Mouse (Mus musculus) liver, adult 2 months (tissue): Measurements from ENCODE around the gene Mettl7b. TPM values are rescaled to one million over a fixed set of nuclear protein-coding genes. Genes with fewer than 3 reads are reported as not detected.

Experiments used
- DNase-seq: peaks from one replicate; pipeline ENCODE4 v3.0.0-alpha.2; 2011; ENCODE audit warnings: low read depth, low spot score; ENCODE audit errors: extremely low read depth
- H3K27ac ChIP-seq: fragments of 200-500 bp; replicated peaks from 2 replicates; pipeline ENCODE4 v1.5.1; 2012; ENCODE audit warnings: low read depth, mild to moderate bottlenecking, control low read depth, inconsistent platforms, low read length; ENCODE audit not compliant: insufficient read depth
- H3K27me3 ChIP-seq: fragments of 200-500 bp; 2 replicates; pipeline ENCODE4 v1.6.1; 2012; ENCODE audit warnings: mild to moderate bottlenecking, moderate library complexity, low read length, inconsistent platforms; ENCODE audit not compliant: control insufficient read depth, insufficient read depth
- H3K36me3 ChIP-seq: fragments of 200-500 bp; 2 replicates; pipeline ENCODE4 v1.6.1; 2012; ENCODE audit warnings: low read length, inconsistent platforms; ENCODE audit not compliant: control insufficient read depth, insufficient read depth
- H3K4me1 ChIP-seq: fragments of 200-500 bp; 2 replicates; pipeline ENCODE4 v1.6.1; 2011; ENCODE audit warnings: low read length; ENCODE audit not compliant: control insufficient read depth, insufficient read depth
- H3K4me3 ChIP-seq: fragments of 200-500 bp; 2 replicates; pipeline ENCODE4 v1.5.1; 2011; ENCODE audit warnings: low read depth, mild to moderate bottlenecking, control low read depth, low read length, moderate library complexity; ENCODE audit not compliant: insufficient read depth
- H3K79me2 ChIP-seq: fragments of 200-500 bp; 2 replicates; pipeline ENCODE4 v1.6.1; 2012; ENCODE audit warnings: inconsistent platforms, mild to moderate bottlenecking, low read length, moderate library complexity; ENCODE audit not compliant: control insufficient read depth, insufficient read depth
- H3K9ac ChIP-seq: fragments of 200-500 bp; 2 replicates; pipeline ENCODE4 v1.6.1; 2012; ENCODE audit warnings: low read depth, mild to moderate bottlenecking, control low read depth, inconsistent platforms, low read length
- CTCF ChIP-seq: fragments of 200-500 bp; IDR thresholded peaks from 2 replicates; pipeline ENCODE4 v1.5.1; 2011; ENCODE audit warnings: low read depth, low read length, control low read depth
- POLR2A ChIP-seq: fragments of 200-500 bp; IDR thresholded peaks from 2 replicates; pipeline ENCODE4 v1.6.1; 2011; ENCODE audit warnings: low read length, control low read depth; ENCODE audit not compliant: insufficient read depth; ENCODE audit errors: extremely low read depth
- WGBS: fragments of 180-500 bp; shearing (Covaris S2); methylation state at CpG from one replicate; pipeline ENCODE4 v1.1.7; 2018; 5-methylcytosine and 5-hydroxymethylcytosine counted together
- polyA plus RNA-seq: library from polyadenylated mRNA; depleted of rRNA; stranded (reverse); fragments of >200 nt; gene quantifications from 2 replicates; pipeline ENCODE4 v1.2.3, GENCODE M21; 2012
- total RNA-seq: library from RNA; depleted of rRNA; stranded (reverse); fragments of >200 nt; gene quantifications from 2 replicates; pipeline ENCODE4 v1.2.3, GENCODE M21; 2014

Gene Mettl7b
- total and polyA plus RNA-seq, 2 experiments: 639 to 780 TPM

DNA sequence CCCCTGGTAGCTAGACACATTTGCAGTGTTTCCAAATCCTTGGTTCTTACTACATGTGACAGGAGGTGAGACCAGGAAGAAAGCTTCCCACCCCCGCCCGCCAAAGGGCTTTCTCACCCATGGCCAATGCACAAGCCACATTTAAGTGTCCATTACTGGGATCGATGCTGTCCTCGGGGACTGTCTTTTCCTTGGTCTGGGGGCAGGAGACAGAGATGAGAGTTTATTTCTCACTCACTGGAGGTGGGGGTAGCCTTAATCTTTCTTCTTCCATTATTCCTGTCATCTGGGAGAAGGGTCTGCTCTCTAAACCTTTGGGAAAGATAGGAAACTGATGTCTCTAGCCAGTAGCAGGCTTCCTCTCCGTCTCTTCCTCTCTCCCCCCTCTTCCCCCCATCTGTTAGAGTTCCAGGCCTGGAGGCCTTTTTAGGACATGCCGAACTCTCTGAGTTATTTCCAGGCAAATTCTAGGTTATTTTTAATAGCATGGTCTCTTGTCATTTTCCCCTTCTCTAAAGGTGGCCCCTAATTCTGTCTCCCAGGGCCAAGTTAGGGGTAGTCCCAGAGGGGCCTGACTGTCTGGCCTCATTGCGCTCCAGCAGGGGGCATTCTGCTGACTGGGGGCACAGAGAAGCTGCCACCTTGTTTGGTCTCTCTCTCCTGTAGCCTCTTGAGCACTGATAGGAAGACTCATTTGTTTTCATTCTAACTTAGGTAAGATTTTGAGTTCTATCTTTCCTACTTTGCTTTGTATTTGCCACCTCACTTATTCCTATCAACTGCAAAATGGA, 25.6 kb downstream of the Mettl7b start:
- no peak for DNase-seq
- WGBS: 85% methylated on average over 7 of the region's 7 CpGs
- TF ChIP-seq CTCF (no peak), POLR2A (no peak)
- no peak overlapping the region for H3K9ac ChIP-seq
- H3K27me3 ChIP-seq: no peaks in the 10 kb centered on the region
- H3K4me1 ChIP-seq: peaks cover 11% of the 10 kb centered on the region
- H3K4me3 ChIP-seq: no peak overlapping the region
- H3K27ac ChIP-seq: no peak overlapping the region
- H3K79me2 ChIP-seq: no peaks in the 10 kb centered on the region
- no peaks in the 10 kb centered on the region for H3K36me3 ChIP-seq

DNA sequence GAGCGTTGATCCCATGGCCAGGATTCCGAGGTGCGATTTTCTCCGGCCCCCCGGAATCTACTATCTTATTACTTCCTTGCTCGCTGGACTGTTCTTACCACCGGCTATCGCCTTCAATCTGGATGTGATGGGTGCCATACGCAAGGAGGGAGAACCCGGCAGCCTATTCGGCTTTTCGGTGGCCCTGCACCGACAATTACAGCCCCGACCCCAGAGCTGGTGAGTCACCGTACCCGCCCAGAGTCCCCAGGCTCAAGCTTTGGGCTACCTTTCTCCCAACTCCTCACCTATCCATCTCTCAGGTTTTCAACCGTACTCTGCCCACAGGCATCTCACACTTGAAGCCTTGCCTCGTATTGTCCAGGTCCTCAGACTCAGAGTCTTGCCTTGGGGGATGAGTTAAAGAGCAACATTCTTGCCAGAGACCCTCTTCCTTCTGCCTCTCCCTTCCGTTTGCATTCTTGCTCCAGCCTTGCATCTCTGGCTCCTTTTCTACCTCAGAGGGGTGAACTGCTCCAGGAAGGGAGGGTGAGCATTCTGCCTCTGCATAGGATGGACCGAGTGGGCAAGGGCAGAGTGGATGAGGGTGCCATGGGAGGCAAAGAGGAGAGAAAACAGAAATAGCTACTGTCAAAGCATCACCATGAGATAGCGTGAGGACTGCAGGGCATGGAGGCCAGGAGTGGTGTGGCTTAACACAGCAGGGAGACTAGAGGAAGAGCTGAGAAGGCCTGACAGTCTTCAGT, 26.6 kb downstream of the Mettl7b start:
- Histone ChIP-seq H3K79me2 (no peaks in the 10 kb centered on the region), H3K27me3 (no peaks in the 10 kb centered on the region), H3K4me3 (peak overlapping the region; percentile 61), H3K27ac (no peak overlapping the region), H3K9ac (peak overlapping the region; percentile 61), H3K36me3 (no peaks in the 10 kb centered on the region), H3K4me1 (peaks cover 11% of the 10 kb centered on the region)
- no peak for DNase-seq
- no peak for TF ChIP-seq CTCF
- TF ChIP-seq POLR2A: no peak
- 11% methylated on average over 21 of the region's 21 CpGs for WGBS

GRCm38 (mm10) chr10:128933574-128933973, 27.2 kb downstream of the Mettl7b start, which contains the start of gene Itga7:
Gene Itga7 (plus strand): TSS chr10:128933818.
- 0 out of 2 replicates have a peak, but pooled peaks have one; percentile 30 for TF ChIP-seq POLR2A
- TF ChIP-seq CTCF: no peak
- peak; percentile 42 for DNase-seq
- peak within 1 kb of the TSS; percentile 61 for H3K4me3 ChIP-seq
- H3K79me2 ChIP-seq: no peaks in the 10 kb centered on the region
- peaks cover 11% of the 10 kb centered on the region for H3K4me1 ChIP-seq
- H3K27me3 ChIP-seq: no peaks in the 10 kb centered on the region
- WGBS: 1% methylated on average over 26 of the region's 26 CpGs
- H3K36me3 ChIP-seq: no peaks in the 10 kb centered on the region
- H3K27ac ChIP-seq: no peak within 1 kb of the TSS
- H3K9ac ChIP-seq: peak within 1 kb of the TSS; percentile 61

GRCm38 (mm10) chr10:128931441-128931840, 29.3 kb downstream of the Mettl7b start:
- 57% methylated on average over 2 of the region's 2 CpGs for WGBS
- DNase-seq: no peak
- Histone ChIP-seq H3K36me3 (no peaks in the 10 kb centered on the region), H3K4me1 (peaks cover 7% of the 10 kb centered on the region), H3K4me3 (no peak overlapping the region), H3K9ac (no peak overlapping the region), H3K79me2 (no peaks in the 10 kb centered on the region), H3K27me3 (no peaks in the 10 kb centered on the region), H3K27ac (no peak overlapping the region)
- TF ChIP-seq CTCF (no peak), POLR2A (no peak)

DNA sequence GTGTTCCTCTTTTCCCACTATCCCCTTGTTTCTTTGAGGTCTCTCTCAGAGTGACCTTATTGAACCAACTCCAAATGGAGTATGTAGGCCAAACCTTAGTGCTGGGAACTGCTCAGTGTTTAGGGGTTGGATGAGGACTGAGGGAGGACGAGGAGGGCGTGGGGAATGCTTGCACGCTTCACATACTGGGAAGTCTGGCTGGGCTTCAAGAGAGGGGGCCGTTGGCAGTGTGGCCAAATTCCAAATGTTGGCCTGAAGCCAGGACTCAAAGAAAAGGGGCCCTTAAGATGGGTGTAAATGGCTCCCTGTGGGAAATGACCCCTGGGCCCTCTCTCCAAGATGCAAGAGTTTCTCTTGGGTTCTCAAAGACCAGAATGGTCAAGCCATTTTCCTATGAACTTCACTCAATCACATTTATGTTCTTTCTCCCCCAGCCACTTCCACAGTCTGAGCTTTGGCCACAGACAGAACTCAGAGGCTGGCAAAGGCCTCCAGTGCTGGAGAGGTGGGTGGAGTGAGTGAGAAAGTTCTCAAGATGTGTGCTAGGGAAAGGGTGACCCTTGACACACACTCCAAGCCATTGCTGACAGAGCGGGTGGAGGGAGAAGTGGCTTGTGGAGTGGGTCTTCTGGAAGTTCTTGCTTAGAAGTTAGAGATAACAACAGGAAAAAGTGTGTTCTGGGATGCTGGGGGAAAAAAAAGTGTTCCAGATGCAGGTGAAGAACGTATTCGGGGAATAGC, 31.0 kb downstream of the Mettl7b start:
- peaks cover 7% of the 10 kb centered on the region for H3K4me1 ChIP-seq
- whole genome bisulfite sequencing: 84% methylated on average over 7 of the region's 7 CpGs
- H3K4me3 ChIP-seq: no peak overlapping the region
- H3K27ac ChIP-seq: no peak overlapping the region
- no peaks in the 10 kb centered on the region for H3K27me3 ChIP-seq
- no peak for DNase-seq
- H3K36me3 ChIP-seq: no peaks in the 10 kb centered on the region
- TF ChIP-seq POLR2A (no peak), CTCF (no peak)
- no peak overlapping the region for H3K9ac ChIP-seq
- no peaks in the 10 kb centered on the region for H3K79me2 ChIP-seq
